Mouse (Mus musculus): ENCODE measurements around the gene Slc44a5. TPM values are rescaled to one million over a fixed set of nuclear protein-coding genes. Genes with fewer than 3 reads are reported as not detected.
A peak's percentile ranks its signal among the peaks of the same experiment; 100 is the strongest.

Gene Slc44a5
- under 1 TPM in 1 of 2 experiments, not detected in 1; 0.16 TPM for total RNA-seq (2021)
- long read RNA-seq, experiment 1, result 0 reads
- long read RNA-seq, experiment 2, result 0 reads

DNA sequence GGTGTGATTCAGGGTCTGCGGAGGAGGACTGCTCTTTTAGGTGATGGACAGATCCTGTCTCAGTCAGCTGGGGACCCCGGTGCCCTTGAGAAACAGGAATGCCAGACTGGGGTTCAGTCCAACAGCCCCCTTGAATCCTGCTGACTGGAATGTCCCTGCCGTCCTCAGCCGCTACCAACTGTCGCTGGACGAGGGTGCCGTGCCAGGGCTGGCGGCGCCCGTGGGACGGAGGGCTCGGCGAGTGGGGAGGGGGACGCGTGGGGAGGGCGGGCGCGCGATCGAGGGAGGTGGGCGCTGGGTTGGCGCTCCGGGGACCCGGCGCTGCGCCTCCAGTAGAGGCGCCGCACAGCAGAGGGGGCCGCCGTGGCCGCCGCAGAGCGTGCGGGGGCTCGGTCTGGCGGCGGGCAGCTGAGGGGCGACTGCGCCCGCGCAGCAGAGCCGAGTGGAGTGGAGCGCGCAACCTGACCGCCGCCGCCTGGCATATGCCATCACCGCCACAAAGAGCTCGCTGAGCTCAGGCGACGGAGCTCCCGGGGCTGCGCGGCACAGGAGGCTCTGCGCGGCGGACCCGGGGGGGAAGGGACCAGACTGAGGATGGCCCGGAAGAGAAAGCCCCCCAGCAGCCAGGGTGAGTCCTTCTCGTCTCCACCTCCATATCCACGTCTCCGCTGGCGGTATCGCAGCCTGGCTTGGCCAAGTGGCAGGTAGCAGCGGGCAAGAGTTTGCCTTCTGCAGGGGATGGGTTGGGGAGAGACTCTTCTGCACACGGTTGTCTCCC is at the start of gene Slc44a5:
Slc44a5 (plus strand) TSS at position 266 of the 778 bp plus-strand sequence.
- DNase-seq (ENCODE audit: low spot score in 2 of 2), result no peak

DNA sequence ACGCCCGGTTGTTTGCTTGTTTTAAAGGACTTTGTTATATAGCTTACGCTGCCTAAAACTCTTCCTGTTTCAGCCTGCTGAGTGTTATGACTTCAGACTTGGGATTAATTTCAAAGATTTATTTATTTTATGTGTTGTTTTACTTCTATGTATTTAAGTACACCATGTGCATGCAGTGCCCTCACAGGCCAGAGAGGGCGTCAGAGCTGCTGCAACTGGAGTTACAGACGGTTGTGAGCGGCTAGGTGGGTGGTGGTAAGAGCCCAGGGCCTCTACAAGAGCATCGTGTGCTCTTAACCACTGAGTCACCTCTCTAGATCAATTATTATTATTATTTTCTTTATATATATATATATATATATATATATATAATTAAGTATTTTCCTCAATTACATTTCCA is 46.9 kb upstream of the Slc44a5 start:
- no peak for DNase-seq (ENCODE audit: low spot score in 2 of 2)

DNA sequence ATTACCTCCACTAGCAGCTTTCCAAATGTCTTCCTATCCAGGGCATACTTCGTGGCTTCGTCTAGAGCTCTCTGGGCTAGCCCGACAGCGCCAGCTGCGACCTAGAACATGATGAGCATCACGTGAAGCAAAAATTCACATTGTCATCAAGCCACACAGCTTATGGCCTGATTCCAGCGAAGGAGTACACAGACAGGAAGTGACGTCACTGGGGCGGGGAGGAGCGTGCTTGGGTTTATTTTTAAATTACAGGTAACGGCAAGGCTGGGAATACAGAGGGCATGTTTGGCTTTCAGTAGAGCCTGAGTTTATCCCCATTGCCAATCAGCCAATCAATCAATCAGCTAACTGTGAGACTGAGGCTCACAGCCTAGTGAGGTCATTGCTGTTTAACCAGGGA is 43.7 kb upstream of the Slc44a5 start:
- no peak for DNase-seq (ENCODE audit: low spot score in 2 of 2)

DNA sequence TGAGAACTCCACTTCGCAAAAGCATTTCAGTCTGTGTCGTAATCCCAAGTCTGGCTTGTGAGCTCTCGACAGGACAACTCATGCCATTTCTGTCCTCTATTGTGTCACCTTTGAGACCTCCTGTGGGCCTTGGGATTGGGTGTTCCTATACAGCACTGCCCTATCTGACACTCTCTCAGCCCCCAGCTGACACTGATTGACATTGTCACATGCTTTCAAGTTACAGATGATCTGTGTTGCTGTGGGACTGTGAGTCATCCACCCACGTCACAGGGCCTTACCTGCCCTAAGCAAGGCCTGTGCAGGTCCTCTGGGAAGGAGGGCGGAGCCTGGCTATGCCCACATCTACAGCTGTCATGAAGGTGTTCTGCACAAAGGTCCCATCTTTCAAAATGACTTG is 40.8 kb upstream of the Slc44a5 start:
- no peak for DNase-seq (ENCODE audit: low spot score in 2 of 2)

DNA sequence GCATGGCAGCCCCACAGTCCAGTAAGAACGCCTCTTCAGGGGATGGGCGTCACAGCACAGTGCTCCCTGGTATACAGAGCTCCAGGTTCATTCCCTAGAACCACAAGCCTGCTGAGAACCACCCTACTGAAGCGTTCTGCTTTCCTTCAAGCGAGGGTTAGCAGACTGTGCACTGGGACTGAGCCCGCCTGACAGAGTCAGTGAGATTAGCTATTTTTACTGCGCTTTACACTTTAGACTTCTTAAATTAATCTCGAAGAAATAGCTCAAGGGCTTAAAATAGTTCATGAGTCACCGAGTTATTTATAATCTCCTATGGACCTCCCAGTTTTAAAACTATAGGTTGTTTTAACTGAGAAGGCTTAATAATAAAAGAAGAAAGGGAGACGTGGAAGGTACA is 37.4 kb upstream of the Slc44a5 start:
- no peak for DNase-seq (ENCODE audit: low spot score in 2 of 2)

DNA sequence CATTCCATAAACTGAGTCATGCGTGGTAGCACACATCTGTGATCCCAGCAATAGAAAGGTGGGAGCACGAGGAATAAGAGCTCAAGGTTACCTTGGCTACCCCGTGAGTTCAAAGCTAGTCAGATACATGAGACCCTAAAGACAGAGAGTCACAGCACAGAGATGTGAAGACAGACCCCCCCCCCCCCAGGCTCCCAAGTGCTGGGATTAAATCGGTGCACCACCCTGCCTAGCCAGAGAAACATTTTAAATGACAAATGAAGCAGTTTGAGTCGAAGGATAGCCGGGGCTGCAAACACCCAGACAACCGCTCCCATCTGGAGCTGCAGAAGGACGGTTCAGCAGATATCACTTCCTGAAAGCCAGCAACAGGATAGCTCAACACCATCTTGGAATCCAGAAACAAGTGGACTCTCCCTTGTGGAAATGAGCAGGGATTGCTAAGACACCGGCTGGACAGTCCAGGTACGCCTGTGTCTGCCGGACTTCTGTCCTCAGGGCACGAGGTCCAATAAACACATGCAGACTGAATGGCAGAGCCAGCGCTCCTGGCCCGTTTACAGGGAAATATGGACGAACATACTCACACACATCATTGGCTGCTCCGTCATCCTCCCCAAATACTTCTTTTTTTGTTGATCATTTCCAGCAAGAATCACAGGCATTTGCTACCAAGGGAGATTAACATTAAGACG is 36.0 kb upstream of the Slc44a5 start:
- no peak for DNase-seq (ENCODE audit: low spot score in 2 of 2)

DNA sequence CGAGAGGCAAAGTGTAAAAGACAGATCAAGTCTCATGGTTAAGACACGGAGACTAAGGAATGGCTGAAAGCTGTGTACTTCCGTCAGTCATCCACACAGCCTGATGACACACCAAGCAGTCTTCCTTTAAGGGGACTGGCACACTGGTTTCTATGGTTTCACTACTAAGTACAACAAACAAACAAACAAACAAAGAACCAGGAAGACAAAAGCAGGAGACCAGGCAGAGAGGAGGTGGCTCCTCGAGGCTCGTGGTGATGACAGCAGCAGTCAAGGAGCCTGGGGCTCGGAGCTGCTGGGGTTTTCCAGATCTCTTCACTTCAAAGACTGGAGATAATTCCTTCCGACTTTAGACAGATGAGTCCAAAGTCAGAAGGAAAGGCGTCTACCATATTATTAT is 33.2 kb upstream of the Slc44a5 start:
- DNase-seq (ENCODE audit: low spot score in 2 of 2), result no peak

DNA sequence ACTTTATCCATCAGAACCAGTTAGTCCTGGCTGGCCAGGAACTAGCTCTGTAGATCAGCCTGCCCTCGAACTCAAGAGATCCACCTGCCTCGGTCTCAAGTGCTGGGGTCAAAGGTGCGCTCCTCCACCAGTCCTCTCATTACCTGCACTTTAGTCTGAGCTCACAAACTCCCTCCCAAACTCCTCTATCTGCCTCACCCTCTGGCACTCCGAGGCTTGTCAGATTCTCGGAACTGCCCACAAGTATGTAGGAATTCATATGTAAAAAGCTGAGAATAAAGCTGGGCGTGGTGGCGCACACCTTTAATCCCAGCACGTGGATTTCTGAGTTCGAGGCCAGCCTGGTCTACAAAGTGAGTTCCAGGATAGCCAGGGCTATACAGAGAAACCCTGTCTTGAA is 32.8 kb upstream of the Slc44a5 start:
- DNase-seq (ENCODE audit: low spot score in 2 of 2), result no peak

DNA sequence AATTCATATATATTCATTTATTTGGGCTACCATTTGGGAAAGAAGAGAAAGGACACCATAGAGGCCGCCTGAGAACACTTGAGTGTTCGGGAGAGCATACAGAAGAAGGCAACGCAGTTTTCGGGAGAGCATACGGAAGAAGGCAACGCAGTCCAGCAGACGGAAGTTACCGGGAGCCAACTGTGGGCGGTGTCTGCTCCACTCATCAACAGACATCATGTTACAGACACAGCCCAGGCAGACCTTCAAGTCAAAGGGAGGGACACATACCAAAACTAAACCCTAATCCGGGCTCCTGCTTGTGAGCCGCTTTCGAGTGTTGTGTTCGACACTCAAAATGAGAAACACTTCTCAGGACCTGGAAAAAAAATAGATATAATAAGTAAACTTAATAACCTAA is 31.6 kb upstream of the Slc44a5 start:
- DNase-seq (ENCODE audit: low spot score in 2 of 2), result no peak

DNA sequence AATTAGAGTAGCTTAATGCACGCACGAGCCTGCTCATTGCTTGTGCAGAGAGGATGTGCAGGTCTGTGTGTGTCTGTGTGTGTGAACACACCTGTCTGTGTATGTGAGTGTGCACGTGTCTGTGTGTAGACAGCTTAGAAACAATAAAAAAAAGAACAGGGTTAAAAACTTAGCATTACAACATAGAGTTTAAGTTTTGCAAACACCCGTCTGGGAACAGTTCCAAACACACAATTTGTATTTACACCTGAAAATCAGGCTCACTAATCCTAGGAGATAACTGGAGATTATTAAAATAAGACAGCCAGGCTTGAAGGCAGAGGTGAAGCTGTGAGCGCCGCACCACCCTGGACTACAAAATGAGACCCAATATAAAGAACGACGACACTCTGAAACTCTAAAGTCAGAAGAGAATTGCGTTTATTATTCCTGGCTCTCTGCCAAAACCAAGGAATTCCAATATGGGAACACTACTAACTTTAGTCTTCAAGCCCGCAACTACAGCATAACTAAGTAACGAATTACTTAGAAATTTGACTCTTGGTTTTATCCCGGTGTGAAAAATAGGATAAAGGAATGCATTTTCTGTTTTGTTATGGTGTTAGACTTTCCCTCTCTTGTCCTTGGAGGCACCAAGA is 30.1 kb upstream of the Slc44a5 start:
- no peak for DNase-seq (ENCODE audit: low spot score in 2 of 2)

DNA sequence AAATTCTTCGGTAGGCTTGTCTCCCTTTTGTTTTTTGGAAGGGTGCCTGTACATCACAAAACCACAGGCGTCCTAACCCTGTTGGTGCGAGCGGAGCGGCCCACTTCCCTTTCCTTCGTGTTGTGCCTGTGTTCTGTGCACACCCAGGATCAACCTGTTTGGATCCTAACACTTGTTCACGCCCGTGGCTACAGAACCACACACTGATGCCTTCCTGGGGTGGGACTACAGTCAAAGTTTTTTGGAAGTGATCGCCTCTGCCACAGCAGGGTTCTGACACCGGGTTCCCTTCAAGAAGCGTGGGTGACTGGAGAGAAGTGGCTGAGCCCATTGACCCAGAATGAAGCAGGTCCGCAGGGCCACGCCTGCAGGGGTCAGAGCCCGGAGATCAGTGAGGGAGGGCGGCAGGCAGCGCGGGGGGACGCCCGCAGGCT is 29.3 kb upstream of the Slc44a5 start:
- DNase-seq (ENCODE audit: low spot score in 2 of 2), result no peak

DNA sequence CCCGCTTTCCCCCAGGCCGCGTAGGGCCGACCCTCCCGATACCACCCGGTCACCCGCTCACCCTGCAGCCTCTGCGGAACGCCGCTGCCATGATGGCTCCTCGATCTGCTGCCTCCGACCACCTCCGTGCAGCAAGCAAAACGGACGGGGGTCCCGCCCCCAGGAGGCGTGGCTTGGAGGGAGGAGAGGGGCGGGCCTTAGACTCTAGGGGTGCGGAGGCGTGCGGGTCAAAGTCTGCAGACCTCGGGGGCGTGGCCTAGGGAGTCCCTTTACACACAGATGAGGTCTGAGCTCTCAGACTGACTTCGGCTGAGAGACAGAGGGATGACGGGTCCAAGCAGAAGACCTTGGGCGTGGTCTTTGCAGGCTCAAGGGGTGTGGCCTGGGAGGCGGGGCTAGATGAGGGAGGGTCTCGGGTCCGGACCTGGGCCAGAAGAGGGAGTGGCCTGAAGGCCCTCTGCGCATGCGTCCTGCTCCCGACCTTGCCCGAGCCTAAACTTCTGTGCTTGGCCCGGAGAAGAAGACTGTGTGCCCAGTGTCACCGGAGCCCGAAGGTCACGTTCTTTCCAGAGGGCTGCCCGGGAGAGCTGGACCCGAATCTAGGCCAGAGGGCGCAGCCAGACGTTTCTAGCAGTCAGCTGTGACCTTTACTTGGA is 28.8 kb upstream of the Slc44a5 start, which contains the start of gene Acadm:
Acadm (minus strand) TSS at position 298 of the 656 bp plus-strand sequence.
- peak; percentile 98 to 99 for DNase-seq (ENCODE audit: low spot score in 2 of 2)

DNA sequence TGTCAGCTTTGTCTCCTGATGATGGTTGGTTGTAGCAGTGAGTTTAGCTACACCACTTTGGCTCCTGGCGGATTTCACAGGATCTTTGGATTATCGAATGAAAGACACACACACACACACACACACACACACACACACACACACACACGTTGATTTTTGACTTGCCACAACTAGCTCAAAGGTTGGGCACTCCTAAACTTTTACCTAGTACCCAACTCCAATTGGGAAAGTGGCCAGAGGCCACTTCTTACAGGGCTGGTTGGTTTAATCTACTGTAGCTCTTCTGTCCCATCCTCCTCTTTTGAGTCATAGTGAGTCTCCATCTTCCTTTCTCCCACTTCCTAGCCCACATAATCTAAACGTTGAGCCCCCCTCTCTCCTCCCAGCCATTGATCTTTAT is 26.0 kb upstream of the Slc44a5 start:
- no peak for DNase-seq (ENCODE audit: low spot score in 2 of 2)

DNA sequence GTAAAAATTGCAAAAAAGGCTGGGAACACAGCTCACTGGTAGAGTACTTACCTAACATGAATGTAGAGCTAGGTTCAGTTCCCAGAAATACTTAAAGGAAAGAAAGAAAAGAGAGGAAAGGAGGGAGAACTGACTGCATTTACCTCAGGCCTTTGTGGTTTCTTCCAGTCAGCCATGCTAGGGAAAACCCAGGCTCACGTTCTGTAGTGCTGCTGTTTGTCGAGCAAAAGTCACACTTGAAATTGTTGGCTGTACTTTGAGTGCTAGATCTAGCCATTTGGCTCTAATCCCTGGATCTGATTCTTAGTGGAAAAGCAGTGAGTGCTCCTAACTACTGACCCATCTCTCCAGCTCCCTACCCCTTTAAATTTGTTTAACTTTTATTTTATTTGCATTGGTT is 25.1 kb upstream of the Slc44a5 start:
- no peak for DNase-seq (ENCODE audit: low spot score in 2 of 2)

DNA sequence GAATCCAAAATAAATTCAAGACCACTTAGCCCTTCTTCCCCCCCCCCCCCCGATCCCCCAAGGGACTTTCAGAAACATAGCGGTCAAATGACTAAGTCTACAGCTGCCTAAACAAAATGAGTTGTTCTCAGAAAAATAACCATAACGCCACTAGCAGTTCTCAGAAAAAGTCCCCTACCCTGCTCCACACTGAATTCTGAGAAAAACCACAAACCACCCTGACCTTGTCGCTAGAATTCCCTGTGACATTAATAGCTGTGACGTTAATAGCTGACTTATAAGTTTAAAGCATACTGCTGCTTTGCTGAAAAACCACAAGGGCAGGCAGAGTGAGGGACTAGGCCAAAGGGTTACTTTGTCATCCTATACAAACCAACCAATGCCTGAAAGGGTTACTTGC is 15.3 kb upstream of the Slc44a5 start:
- no peak for DNase-seq (ENCODE audit: low spot score in 2 of 2)

DNA sequence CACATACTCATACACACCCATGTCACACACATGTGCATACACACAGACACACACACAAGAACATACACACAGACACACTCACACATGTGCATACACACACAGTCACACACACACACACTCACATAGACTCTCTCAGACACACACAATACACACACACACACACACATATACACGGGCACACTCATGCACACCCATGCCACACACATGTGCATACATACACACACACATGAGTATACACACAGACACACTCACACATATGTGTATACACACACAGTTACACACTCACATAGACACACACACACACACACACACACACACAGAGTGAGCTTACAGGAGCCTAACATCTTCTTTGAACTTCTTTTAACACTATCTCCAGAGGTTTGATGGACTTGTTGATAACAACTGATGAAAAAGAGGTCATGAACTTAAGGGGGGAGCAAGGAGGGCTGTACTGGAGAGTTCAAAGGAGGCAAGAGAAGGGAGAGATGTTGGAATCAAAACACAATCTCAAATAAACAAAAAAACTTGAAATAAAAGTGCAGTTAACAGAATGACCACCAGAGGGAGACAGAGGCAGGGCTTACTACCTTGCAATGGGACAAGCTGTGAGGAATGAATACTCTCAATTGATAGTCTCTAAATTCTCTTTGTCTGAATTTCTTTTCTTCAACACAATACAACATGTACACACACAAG is 14.1 kb upstream of the Slc44a5 start:
- DNase-seq (ENCODE audit: low spot score in 2 of 2), result no peak

DNA sequence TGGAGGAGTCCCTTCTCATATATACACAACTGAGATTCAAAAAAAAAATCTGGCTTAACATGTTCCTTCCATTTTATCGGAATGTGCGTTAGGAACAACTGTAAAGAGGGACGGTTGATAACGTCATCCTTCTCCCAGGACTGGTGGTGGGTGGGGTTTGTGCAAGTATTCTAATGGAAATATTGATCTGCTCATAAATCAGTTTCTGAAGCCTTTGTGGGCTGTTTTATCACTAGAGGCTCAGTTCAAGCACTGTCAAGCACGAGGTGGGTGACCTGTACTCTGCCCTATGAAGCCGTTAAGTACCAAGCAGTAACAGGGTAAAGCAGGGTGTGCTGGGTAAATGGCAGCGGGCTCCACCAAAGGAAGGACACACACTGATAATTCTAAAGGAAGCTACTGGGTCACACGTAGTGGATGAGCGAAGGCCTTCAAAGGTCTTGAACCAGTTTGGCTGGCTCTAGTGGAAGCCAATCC is 13.5 kb upstream of the Slc44a5 start:
- DNase-seq (ENCODE audit: low spot score in 2 of 2), result no peak

DNA sequence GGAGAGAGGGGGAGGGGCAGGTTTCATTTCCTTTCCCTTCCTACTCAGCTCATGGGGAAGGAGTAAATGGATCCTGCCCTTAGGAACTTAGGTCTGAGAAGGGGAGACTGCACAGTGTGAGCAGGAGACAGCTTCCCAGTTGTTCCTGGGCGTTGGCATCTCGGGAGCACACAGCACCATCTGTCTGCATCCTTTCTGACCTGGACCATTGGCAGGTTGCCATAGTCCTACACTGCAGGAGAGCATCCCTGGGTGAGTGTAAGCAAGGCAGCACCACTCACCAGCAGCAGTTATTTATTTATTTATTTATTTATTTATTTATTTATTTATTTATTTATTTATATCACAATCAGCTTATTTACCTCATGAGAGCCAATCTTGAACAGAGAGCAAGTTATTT is 12.4 kb upstream of the Slc44a5 start:
- DNase-seq (ENCODE audit: low spot score in 2 of 2), result no peak

DNA sequence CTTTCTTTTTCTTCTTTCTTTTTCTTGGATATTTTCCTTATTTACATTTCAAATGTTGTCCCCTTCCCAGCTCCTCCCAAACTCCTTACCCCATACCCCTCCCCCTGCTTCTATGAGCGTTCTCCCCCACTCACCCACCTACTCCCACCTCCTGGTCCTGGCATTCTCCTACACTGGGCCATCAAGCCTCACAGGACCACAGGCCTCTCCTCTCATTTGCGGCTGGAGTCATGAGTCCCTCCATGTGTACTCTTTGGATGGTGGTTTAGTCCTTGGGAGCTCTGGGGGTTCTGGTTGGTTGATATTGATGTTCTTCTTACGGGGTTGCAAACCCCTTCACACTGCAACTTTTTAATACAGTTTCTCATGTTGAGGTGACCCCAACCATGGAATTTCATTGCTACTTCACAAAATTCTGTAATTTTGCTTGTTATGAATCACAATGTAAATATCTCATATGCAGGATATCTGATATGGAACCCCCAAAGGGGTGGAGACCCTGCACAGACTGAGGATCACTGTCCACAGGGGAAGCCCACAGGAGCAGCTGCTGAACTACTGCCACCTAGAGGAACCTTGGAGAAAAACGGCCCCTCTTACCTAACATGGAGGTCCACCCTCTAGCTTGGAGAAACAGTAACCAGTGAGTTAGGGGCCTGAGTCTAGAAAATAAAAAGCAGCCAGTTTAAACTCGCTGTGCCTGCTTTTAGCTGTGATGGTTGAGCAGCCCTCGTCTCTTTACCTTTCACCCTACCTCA is 11.4 kb upstream of the Slc44a5 start:
- no peak for DNase-seq (ENCODE audit: low spot score in 2 of 2)

DNA sequence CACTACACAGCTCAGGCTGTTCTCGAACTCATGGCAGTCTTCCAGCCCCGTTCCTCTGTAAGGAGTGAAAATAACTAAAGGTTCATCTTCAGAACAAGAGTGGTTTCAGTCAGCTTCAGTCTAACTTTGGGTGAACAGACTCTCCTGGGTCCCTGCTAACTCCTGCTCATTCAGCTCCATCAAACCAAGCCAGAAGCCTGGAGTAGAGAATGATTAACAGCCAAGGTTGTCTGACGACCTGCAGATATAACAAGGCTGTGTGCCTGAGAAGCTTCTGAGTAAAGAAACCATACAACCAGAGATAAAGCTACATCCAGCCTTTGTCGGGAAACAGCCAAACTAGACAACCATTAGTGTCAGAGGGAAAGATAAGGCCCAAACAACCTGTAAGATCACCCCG is 5.8 kb upstream of the Slc44a5 start:
- no peak for DNase-seq (ENCODE audit: low spot score in 2 of 2)
